In genomic region chr17:42705611-42706010, GRCm38 (mm10) we compare ENCODE assay signal across 23 mouse cellular contexts. TPM values are rescaled to one million over a fixed set of nuclear protein-coding genes. Genes with fewer than 3 reads are reported as not detected.
"Had no signal": no experiment of that assay in that cellular context is flagged by ENCODE, and none has a peak within 500 bp of the region (broad histone marks: within the 10 kb centered on the region; RNA-seq: fewer than 3 reads in every experiment).

No protein-coding gene starts in this region.

- H3K4me1 ChIP-seq: lung, embryonic 15.5 days; midbrain, embryonic 10.5 days; midbrain, embryonic 12.5 days; neural tube, embryonic 13.5 days; neural tube, embryonic 15.5 days had no signal

- H3K36me3 ChIP-seq: lung, embryonic 15.5 days; midbrain, embryonic 10.5 days; midbrain, embryonic 12.5 days; neural tube, embryonic 13.5 days; neural tube, embryonic 15.5 days had no signal

- H3K27ac ChIP-seq: lung, embryonic 15.5 days; midbrain, embryonic 10.5 days; midbrain, embryonic 12.5 days; neural tube, embryonic 13.5 days; neural tube, embryonic 15.5 days had no signal

- ATAC-seq: liver, postnatal 0 days; lung, postnatal 0 days; midbrain, embryonic 16.5 days had no signal

- H3K4me3 ChIP-seq: lung, embryonic 15.5 days; midbrain, embryonic 10.5 days; midbrain, embryonic 12.5 days; myocyte; neural tube, embryonic 13.5 days; neural tube, embryonic 15.5 days had no signal

- DNase-seq: liver, postnatal 0 days; lung, adult 2 months; lung, postnatal 4 days; midbrain, embryonic 14.5 days; retina, postnatal 1 day; right cerebral cortex, adult 18-20 months; right cerebral cortex, postnatal 25 days; right cerebral cortex, postnatal 4 days; spleen, adult 18-20 months; thymus, adult 18-20 months; thymus, postnatal 14 days; thymus, postnatal 36 days had no signal

- H3K9ac ChIP-seq: liver, postnatal 0 days; lung, embryonic 15.5 days; midbrain, embryonic 12.5 days; neural tube, embryonic 13.5 days; neural tube, embryonic 15.5 days had no signal

- H3K9me3 ChIP-seq: lung, embryonic 15.5 days; midbrain, embryonic 10.5 days; midbrain, embryonic 12.5 days; neural tube, embryonic 13.5 days; neural tube, embryonic 15.5 days had no signal

- H3K27me3 ChIP-seq: lung, embryonic 15.5 days; midbrain, embryonic 12.5 days; neural tube, embryonic 13.5 days; neural tube, embryonic 15.5 days had no signal

- H3K4me2 ChIP-seq: lung, embryonic 15.5 days; midbrain, embryonic 12.5 days; neural tube, embryonic 13.5 days; neural tube, embryonic 15.5 days had no signal

RNA-seq across cellular contexts. Expression of gene Adgrf4, which starts 13.5 kb away (rescaled TPM):
- total RNA-seq: megakaryocyte, adult 5-6 weeks; megakaryocyte-erythroid progenitor cell, adult 5-6 weeks had no signal
- polyA plus RNA-seq: liver, postnatal 0 days; lung, postnatal 0 days; midbrain, embryonic 10.5 days; myocyte; neural tube, embryonic 13.5 days; small intestine, adult 2 months had no signal

RNA-seq across cellular contexts. Expression of gene Adgrf2, which starts 36.4 kb away (rescaled TPM):
- total RNA-seq: megakaryocyte, adult 5-6 weeks; megakaryocyte-erythroid progenitor cell, adult 5-6 weeks had no signal
- polyA plus RNA-seq: liver, postnatal 0 days; lung, embryonic 15.5 days; lung, postnatal 0 days; neural tube, embryonic 13.5 days had no signal
